Mouse (Mus musculus): ENCODE results near the gene Samsn1. TPM values are rescaled to one million over a fixed set of nuclear protein-coding genes. Genes with fewer than 3 reads are reported as not detected.

The Samsn1 gene
- polyA plus RNA-seq, 1 experiment from 2014 or later, result 4.9 TPM

DNA sequence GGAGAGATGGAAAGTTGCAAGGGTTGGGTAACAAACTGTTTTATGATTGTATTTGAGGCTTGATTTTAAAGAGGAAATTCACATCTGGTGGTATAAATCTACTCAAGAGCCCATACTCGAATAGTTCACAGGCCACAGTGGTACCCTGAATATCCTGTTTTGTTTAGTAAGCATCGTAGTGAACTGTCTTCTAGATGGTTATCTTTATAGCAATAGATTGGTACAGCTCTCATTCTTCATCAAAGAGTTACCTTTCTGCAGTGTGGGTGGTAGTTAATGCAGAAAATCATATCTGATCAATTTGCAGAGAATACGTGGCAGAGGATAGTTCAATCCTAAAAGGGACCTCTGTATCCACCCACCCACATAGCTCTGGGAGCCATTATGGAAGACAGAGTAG is 119.1 kb downstream of the Samsn1 start:
- no peaks in the 10 kb centered on the region for H3K4me1 ChIP-seq
- no peak overlapping the region for H3K4me3 ChIP-seq (replicated peaks)
- H3K9me3 ChIP-seq (replicated peaks), result no peaks in the 10 kb centered on the region
- H3K4me2 ChIP-seq (replicated peaks), result no peak overlapping the region
- ATAC-seq (ENCODE audit: insufficient number of reproducible peaks, low FRiP score, low TSS enrichment, low read depth), result no peak
- H3K9ac ChIP-seq, result no peak overlapping the region
- 72% methylated on average over 3 of the region's 3 CpGs for WGBS
- no peaks in the 10 kb centered on the region for H3K36me3 ChIP-seq
- H3K27me3 ChIP-seq, result no peaks in the 10 kb centered on the region
- H3K27ac ChIP-seq (replicated peaks), result no peak overlapping the region

GRCm38 (mm10) chr16:75899885-75900620 is 122.0 kb downstream of the Samsn1 start:
- Histone ChIP-seq H3K9ac (no peak overlapping the region), H3K9me3 (replicated peaks) (no peaks in the 10 kb centered on the region), H3K4me3 (replicated peaks) (no peak overlapping the region), H3K27me3 (no peaks in the 10 kb centered on the region), H3K27ac (replicated peaks) (no peak overlapping the region), H3K4me1 (no peaks in the 10 kb centered on the region), H3K36me3 (no peaks in the 10 kb centered on the region), H3K4me2 (replicated peaks) (no peak overlapping the region)
- 76% methylated on average over 3 of the region's 3 CpGs for WGBS
- no peak for ATAC-seq (ENCODE audit: insufficient number of reproducible peaks, low FRiP score, low TSS enrichment, low read depth)

DNA sequence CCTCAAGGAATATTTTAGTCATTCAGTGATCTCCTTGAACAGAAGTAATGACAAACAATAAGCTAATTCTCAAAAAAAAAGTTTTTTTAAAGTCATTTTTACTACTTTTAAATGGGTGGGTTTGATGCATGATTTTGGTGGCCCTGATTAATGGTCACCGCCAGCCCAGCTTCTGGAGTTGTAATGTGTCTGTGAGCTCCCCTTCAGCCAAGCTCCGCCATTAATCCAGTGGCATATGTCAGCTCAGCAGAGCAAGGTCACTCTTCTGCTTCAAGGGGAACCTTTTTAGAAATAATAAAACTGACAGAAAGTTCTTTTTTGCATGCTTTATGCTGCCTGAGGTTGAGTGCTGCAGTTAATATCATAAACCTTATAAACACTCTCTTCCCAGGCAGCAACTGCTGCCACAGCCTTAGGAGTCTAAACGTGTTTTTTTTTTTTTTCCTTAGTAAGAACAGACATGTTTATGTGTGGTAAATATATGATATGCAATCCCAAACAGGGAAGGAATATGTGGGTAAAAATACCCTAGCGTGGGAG is 124.2 kb downstream of the Samsn1 start:
- Histone ChIP-seq H3K4me1 (no peaks in the 10 kb centered on the region), H3K9me3 (replicated peaks) (no peaks in the 10 kb centered on the region), H3K4me3 (replicated peaks) (no peak overlapping the region), H3K36me3 (no peaks in the 10 kb centered on the region), H3K27ac (replicated peaks) (no peak overlapping the region), H3K4me2 (replicated peaks) (no peak overlapping the region), H3K27me3 (no peaks in the 10 kb centered on the region), H3K9ac (no peak overlapping the region)
- 77% methylated on average over 4 of the region's 4 CpGs for WGBS
- no peak for ATAC-seq (ENCODE audit: insufficient number of reproducible peaks, low FRiP score, low TSS enrichment, low read depth)

DNA sequence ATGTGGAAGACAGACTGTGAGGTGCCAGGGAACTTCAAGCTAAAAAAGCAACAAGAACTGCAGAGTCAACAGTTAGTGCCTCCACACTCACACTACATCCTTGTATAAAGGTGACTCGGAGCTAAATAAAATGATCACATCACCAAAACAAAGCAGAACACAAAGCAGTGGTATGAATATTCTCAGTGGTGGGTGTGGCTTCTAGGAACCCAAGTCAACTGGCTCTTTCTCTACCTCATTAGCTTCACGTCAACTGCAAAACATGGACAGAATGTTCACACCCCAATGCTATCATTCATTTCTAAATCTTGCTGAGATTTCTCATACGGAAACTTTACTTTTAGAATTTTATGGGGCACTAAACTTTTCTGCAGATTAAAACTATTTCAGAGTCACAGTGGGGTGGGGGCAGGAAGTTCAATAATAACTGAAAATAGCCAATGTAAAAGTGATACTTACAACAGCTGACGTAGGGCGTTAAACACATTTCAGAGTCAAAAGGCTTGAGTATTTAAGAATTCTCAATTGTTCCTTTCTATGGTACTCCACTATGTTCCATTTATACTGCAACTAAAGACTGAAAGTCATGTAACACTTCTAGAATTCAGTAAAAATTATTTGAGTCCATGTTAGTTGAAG is 127.7 kb downstream of the Samsn1 start:
- 83% methylated on average over 5 of the region's 5 CpGs for WGBS
- Histone ChIP-seq H3K4me1 (no peaks in the 10 kb centered on the region), H3K36me3 (no peaks in the 10 kb centered on the region), H3K4me2 (replicated peaks) (no peak overlapping the region), H3K9me3 (replicated peaks) (no peaks in the 10 kb centered on the region), H3K4me3 (replicated peaks) (no peak overlapping the region), H3K27ac (replicated peaks) (no peak overlapping the region), H3K27me3 (no peaks in the 10 kb centered on the region), H3K9ac (no peak overlapping the region)
- no peak for ATAC-seq (ENCODE audit: insufficient number of reproducible peaks, low FRiP score, low TSS enrichment, low read depth)

DNA sequence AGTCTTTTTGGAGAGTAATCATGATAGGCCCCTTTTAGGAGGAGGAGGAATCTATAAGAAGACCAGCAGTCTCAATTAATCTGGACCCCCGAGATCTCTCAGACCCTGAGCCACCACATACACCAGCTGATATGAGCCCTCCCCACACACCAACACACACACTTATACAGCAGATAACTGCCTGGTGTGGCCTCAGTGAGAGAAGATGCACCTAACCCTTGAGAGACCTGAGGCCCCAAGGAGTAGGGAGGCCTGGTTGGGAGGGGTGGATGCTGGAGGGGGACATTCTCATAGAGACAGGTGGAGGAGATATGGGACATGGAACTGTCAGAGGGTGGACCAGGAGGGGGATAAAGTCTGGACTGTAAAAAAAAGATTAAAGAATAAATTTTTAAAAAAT is 128.6 kb downstream of the Samsn1 start:
- Histone ChIP-seq H3K4me2 (replicated peaks) (no peak overlapping the region), H3K36me3 (no peaks in the 10 kb centered on the region), H3K4me3 (replicated peaks) (no peak overlapping the region), H3K9me3 (replicated peaks) (no peaks in the 10 kb centered on the region), H3K27me3 (no peaks in the 10 kb centered on the region), H3K27ac (replicated peaks) (no peak overlapping the region), H3K9ac (no peak overlapping the region), H3K4me1 (no peaks in the 10 kb centered on the region)
- WGBS, result 93% methylated on average over 1 of the region's 1 CpGs
- ATAC-seq (ENCODE audit: insufficient number of reproducible peaks, low FRiP score, low TSS enrichment, low read depth), result no peak

- no peaks in the 10 kb centered on the region for H3K36me3 ChIP-seq
- no peak for ATAC-seq (ENCODE audit: insufficient number of reproducible peaks, low FRiP score, low TSS enrichment, low read depth)
- WGBS, result 63% methylated on average over 6 of the region's 6 CpGs
- no peak overlapping the region for H3K4me3 ChIP-seq (replicated peaks)
- no peak overlapping the region for H3K4me2 ChIP-seq (replicated peaks)
- H3K9me3 ChIP-seq (replicated peaks), result no peaks in the 10 kb centered on the region
- H3K4me1 ChIP-seq, result no peaks in the 10 kb centered on the region
- no peak overlapping the region for H3K9ac ChIP-seq
- no peaks in the 10 kb centered on the region for H3K27me3 ChIP-seq
- no peak overlapping the region for H3K27ac ChIP-seq (replicated peaks)
Measured at GRCm38 (mm10) chr16:75889081-75889646, 132.9 kb downstream of the Samsn1 start.

- Histone ChIP-seq H3K36me3 (no peaks in the 10 kb centered on the region), H3K27ac (replicated peaks) (no peak overlapping the region), H3K27me3 (no peaks in the 10 kb centered on the region), H3K4me1 (no peaks in the 10 kb centered on the region), H3K4me3 (replicated peaks) (no peak overlapping the region), H3K9me3 (replicated peaks) (no peaks in the 10 kb centered on the region), H3K9ac (no peak overlapping the region), H3K4me2 (replicated peaks) (no peak overlapping the region)
- WGBS, result 79% methylated on average over 6 of the region's 6 CpGs
- no peak for ATAC-seq (ENCODE audit: insufficient number of reproducible peaks, low FRiP score, low TSS enrichment, low read depth)
Measured at GRCm38 (mm10) chr16:75887203-75887602, 134.9 kb downstream of the Samsn1 start.

GRCm38 (mm10) chr16:75878885-75879284 is 143.2 kb downstream of the Samsn1 start:
- Histone ChIP-seq H3K9ac (no peak overlapping the region), H3K4me2 (replicated peaks) (no peak overlapping the region), H3K27me3 (no peaks in the 10 kb centered on the region), H3K9me3 (replicated peaks) (no peaks in the 10 kb centered on the region), H3K4me1 (no peaks in the 10 kb centered on the region), H3K27ac (replicated peaks) (no peak overlapping the region), H3K36me3 (no peaks in the 10 kb centered on the region), H3K4me3 (replicated peaks) (no peak overlapping the region)
- ATAC-seq (ENCODE audit: insufficient number of reproducible peaks, low FRiP score, low TSS enrichment, low read depth), result no peak
- 82% methylated on average over 2 of the region's 2 CpGs for WGBS

DNA sequence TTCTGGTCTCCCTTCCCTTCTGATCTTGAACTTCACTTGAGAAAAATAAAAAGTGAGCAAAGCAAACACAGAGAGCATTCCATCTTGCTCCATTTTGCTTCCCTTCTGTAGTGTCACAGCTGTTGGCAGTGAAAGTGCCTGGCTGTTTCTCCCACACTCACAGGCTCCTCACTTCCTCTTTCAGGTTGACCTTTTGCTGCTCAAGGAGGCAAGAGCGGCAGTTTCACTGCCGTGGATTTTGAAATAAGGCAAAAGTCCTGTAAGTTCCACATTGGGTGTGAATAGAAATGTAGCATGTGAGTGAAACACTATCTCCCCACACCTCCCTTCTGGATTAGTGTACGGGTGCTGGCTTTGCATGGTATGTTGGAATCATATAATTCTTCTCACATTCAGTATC is 144.9 kb downstream of the Samsn1 start:
- H3K4me2 ChIP-seq (replicated peaks), result no peak overlapping the region
- H3K9me3 ChIP-seq (replicated peaks), result no peaks in the 10 kb centered on the region
- H3K4me3 ChIP-seq (replicated peaks), result no peak overlapping the region
- H3K36me3 ChIP-seq, result no peaks in the 10 kb centered on the region
- 27% methylated on average over 3 of the region's 3 CpGs for WGBS
- no peak overlapping the region for H3K9ac ChIP-seq
- ATAC-seq (ENCODE audit: insufficient number of reproducible peaks, low FRiP score, low TSS enrichment, low read depth), result no peak
- no peak overlapping the region for H3K27ac ChIP-seq (replicated peaks)
- no peaks in the 10 kb centered on the region for H3K4me1 ChIP-seq
- no peaks in the 10 kb centered on the region for H3K27me3 ChIP-seq

DNA sequence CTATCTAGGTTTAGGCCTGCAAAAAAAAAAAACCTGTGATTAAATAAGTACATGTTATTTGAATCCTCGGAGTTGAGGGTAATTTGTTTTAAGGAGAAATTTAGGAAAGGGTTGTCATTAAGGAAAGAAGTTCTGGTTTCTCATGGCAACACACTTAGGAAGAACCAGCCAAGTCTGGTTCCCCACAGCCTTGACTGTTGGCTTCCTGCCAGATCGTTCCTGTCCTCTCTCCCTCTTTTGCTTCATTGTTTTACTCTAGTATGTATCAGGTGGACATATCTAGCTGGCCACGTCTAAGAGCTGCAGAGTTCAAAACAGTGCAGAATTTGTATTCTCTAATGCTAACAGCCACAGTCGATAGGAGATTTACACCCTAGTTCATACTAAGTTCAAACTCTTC is 146.2 kb downstream of the Samsn1 start:
- no peaks in the 10 kb centered on the region for H3K9me3 ChIP-seq (replicated peaks)

DNA sequence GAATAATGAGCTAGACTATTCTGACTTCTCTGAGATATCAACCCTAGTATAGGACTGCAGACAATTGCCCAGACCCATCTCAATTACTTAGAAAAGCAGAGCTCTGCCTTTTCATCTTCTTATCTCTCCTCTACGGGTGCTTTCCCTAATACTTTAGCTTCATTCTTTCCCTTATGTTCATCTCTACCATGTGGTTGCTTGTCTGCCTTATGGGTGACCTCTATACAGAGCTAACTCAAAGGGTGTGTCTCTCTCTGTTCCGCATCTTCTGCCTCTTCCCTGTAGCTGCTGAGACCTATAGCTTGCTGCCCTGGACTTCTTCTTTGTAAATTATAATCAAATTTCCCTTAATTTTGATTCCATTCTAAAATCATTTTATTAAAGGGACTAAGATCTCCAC is 147.6 kb downstream of the Samsn1 start:
- Histone ChIP-seq H3K4me3 (replicated peaks) (no peak overlapping the region), H3K27me3 (no peaks in the 10 kb centered on the region), H3K9ac (no peak overlapping the region), H3K36me3 (no peaks in the 10 kb centered on the region), H3K4me1 (no peaks in the 10 kb centered on the region), H3K9me3 (replicated peaks) (no peaks in the 10 kb centered on the region), H3K4me2 (replicated peaks) (no peak overlapping the region), H3K27ac (replicated peaks) (no peak overlapping the region)
- WGBS, result 78% methylated on average over 2 of the region's 2 CpGs
- ATAC-seq (ENCODE audit: insufficient number of reproducible peaks, low FRiP score, low TSS enrichment, low read depth), result no peak

More for the DNA sequence above, 146.2 kb downstream of the Samsn1 start:
- Histone ChIP-seq H3K4me3 (replicated peaks) (no peak overlapping the region), H3K9ac (no peak overlapping the region), H3K27ac (replicated peaks) (no peak overlapping the region), H3K27me3 (no peaks in the 10 kb centered on the region), H3K36me3 (no peaks in the 10 kb centered on the region), H3K4me2 (replicated peaks) (no peak overlapping the region), H3K4me1 (no peaks in the 10 kb centered on the region)
- no peak for ATAC-seq (ENCODE audit: insufficient number of reproducible peaks, low FRiP score, low TSS enrichment, low read depth)
- 58% methylated on average over 4 of the region's 4 CpGs for WGBS

Measured in embryonic facial prominence, embryonic 15.5 days (tissue).